Mouse (Mus musculus) liver, postnatal 0 days (tissue): ENCODE results near the gene Mdfi. TPM values are rescaled to one million over a fixed set of nuclear protein-coding genes. Genes with fewer than 3 reads are reported as not detected.

Source experiments
- ATAC-seq: fragments of 200-750 bp; cut with Nextera tagmentation; 2 replicates; pipeline ENCODE4 v1.8.0; 2017; ENCODE audit warnings: mild to moderate bottlenecking, moderate library complexity
- DNase-seq: peaks from one replicate; pipeline ENCODE4 v3.0.0-alpha.2; 2016
- H3K27ac ChIP-seq: fragments of 300-500 bp; sonication (generic); 2 replicates; pipeline ENCODE4 v1.5.1; 2014; ENCODE audit warnings: antibody characterized with exemption, moderate library complexity, mild to moderate bottlenecking, low read depth
- H3K27me3 ChIP-seq: fragments of 300-500 bp; sonication (generic); 2 replicates; pipeline ENCODE4 v1.6.1; 2014; ENCODE audit warnings: low read length, control low read depth, mixed read lengths; ENCODE audit not compliant: insufficient read depth
- H3K36me3 ChIP-seq: fragments of 300-500 bp; sonication (generic); replicated peaks from 2 replicates; pipeline ENCODE4 v1.6.1; 2014; ENCODE audit warnings: mild to moderate bottlenecking, control low read depth, low read length, moderate library complexity, mixed read lengths; ENCODE audit not compliant: insufficient read depth
- H3K4me1 ChIP-seq: fragments of 300-500 bp; sonication (generic); 2 replicates; pipeline ENCODE4 v1.6.1; 2014; ENCODE audit warnings: antibody characterized with exemption, mild to moderate bottlenecking, control low read depth; ENCODE audit not compliant: insufficient read depth
- H3K4me2 ChIP-seq: fragments of 300-500 bp; sonication (generic); 2 replicates; pipeline ENCODE4 v1.6.1; 2014; ENCODE audit warnings: low read depth, mild to moderate bottlenecking, low read length, moderate library complexity, mixed read lengths
- H3K4me3 ChIP-seq: fragments of 300-500 bp; sonication (generic); 2 replicates; pipeline ENCODE4 v1.5.1; 2014; ENCODE audit warnings: low read depth, low read length
- H3K9ac ChIP-seq: fragments of 300-500 bp; sonication (generic); replicated peaks from 2 replicates; pipeline ENCODE4 v1.6.1; 2014; ENCODE audit warnings: mild to moderate bottlenecking, moderate library complexity
- H3K9me3 ChIP-seq: fragments of 300-500 bp; sonication (generic); 2 replicates; pipeline ENCODE4 v1.6.1; 2016; ENCODE audit warnings: mild to moderate bottlenecking, control low read depth, low read length, mixed read lengths
- CTCF ChIP-seq: sonication (generic); IDR thresholded peaks from 2 replicates; pipeline ENCODE4 v1.5.1; 2016; ENCODE audit warnings: antibody characterized with exemption, low read depth
- EP300 ChIP-seq: IDR thresholded peaks from 2 replicates; pipeline ENCODE4 v1.6.1; 2016; ENCODE audit warnings: antibody characterized with exemption, low read depth, mild to moderate bottlenecking
- WGBS: fragments of 180-500 bp; shearing (Covaris S2); extraction: QIAGEN DNeasy Blood & Tissue Kit; methylation state at CpG from one replicate; pipeline ENCODE4 v1.1.7; 2014; ENCODE audit not compliant: insufficient replicate concordance; 5-methylcytosine and 5-hydroxymethylcytosine counted together
- polyA plus RNA-seq: library from polyadenylated mRNA; unstranded; fragments of >200 nt; fragmentation: Nextera tagmentation; extraction: Ambion mirVana; gene quantifications from 2 replicates; pipeline ENCODE4 v1.2.1, GENCODE M21; 2015

Mdfi gene
- polyA plus RNA-seq, 1 experiment from 2014 or later = 0.82 TPM

DNA sequence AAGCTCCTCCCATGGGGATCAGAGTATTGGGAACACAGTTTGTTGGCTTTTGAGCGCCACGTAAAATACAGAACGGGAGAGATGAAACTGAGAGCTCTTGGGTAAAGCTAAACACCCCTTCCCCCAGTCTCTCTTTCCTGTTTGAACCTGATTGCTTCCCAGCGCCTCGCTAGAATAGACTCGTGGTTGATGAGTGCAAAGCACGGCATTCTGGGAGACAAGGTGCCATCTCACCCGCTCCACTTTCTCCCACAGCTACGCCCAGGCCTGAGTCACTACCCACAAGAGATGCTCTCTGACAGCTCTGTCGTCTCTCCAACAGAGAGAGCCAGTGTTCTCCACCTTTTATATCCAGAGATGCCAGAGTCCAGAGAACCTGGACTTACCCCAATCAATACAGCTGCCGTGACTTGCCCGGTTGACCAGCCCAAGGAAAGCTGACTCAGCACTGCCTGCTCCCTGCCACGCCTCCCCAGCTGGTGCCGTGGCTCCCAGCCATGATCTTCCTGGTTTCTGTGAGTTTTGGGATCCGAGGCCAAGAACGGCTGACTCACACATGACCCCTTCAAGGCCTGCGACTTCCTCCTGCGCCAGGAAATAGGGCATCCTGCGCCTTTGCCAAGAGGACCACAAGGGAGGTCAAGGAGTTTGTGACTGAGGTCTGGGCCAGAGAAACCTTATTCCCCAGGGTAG, 7.6 kb upstream of the Mdfi start:
- Histone ChIP-seq H3K27ac (no peak overlapping the region), H3K4me3 (no peak overlapping the region), H3K9ac (no peak overlapping the region), H3K9me3 (no peaks in the 10 kb centered on the region), H3K4me1 (peaks cover 7% of the 10 kb centered on the region; the same call in 1 of the 2 replicates), H3K27me3 (no peaks in the 10 kb centered on the region), H3K36me3 (no peaks in the 10 kb centered on the region), H3K4me2 (no peak overlapping the region)
- 36% methylated on average over 19 of the region's 19 CpGs for WGBS
- ATAC-seq = peak; percentile 53
- DNase-seq = peak; percentile 70
- TF ChIP-seq CTCF (no peak), EP300 (no peak)

DNA sequence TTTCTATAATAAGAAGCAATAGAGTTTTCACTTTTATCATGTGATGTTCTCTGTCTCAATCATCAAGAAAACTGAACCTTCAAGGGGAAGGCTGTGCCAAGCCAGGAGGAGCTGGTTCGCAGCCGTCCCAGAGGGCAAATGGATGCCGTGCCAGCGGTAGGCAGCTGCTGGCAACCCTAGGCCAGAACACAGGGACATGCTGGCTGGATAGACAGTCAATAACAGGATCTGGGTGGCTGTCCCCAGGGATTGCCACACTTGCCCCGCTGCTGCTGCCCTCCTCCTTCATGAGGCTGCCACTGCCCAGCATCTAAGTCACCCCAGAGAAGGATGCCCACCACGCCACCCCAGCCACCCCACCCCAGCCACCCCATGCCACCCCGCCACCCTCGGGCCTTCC, 7.0 kb upstream of the Mdfi start:
- no peaks in the 10 kb centered on the region for H3K27me3 ChIP-seq
- ATAC-seq (no peak), DNase-seq (no peak)
- H3K27ac ChIP-seq = no peak overlapping the region
- H3K9me3 ChIP-seq = no peaks in the 10 kb centered on the region
- TF ChIP-seq CTCF (no peak), EP300 (no peak)
- no peak overlapping the region for H3K9ac ChIP-seq
- 76% methylated on average over 7 of the region's 8 CpGs for WGBS
- no peak overlapping the region for H3K4me2 ChIP-seq
- H3K4me1 ChIP-seq = peaks cover 7% of the 10 kb centered on the region; the same call in 1 of the 2 replicates
- no peak overlapping the region for H3K4me3 ChIP-seq
- H3K36me3 ChIP-seq = no peaks in the 10 kb centered on the region

DNA sequence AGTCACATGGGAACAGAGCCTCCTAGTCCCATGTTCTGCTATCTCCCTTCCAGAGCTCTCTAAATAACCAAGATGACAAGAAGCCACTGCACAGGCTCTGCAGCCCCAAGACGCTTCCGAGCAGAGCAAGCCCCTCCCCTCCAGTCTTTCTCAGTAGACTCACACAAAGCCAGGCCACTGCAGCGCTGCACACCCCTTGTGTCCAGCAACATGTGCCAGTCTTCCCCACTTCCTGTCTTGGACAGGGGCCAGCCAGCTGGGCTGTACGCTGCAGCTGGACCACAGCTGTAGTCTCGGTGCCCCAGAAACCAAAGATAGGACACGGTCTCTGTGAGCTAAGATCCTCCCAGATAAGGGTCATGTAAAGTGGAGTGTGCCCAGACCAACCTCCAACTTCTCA, 3.3 kb upstream of the Mdfi start:
- Histone ChIP-seq H3K4me3 (no peak overlapping the region), H3K4me2 (no peak overlapping the region), H3K4me1 (peaks cover 16% of the 10 kb centered on the region), H3K9ac (no peak overlapping the region), H3K36me3 (no peaks in the 10 kb centered on the region), H3K9me3 (no peaks in the 10 kb centered on the region), H3K27me3 (peaks cover 26% of the 10 kb centered on the region), H3K27ac (no peak overlapping the region)
- ATAC-seq = no peak
- TF ChIP-seq EP300 = no peak
- TF ChIP-seq CTCF = no peak
- DNase-seq = no peak
- WGBS = 28% methylated on average over 6 of the region's 6 CpGs

DNA sequence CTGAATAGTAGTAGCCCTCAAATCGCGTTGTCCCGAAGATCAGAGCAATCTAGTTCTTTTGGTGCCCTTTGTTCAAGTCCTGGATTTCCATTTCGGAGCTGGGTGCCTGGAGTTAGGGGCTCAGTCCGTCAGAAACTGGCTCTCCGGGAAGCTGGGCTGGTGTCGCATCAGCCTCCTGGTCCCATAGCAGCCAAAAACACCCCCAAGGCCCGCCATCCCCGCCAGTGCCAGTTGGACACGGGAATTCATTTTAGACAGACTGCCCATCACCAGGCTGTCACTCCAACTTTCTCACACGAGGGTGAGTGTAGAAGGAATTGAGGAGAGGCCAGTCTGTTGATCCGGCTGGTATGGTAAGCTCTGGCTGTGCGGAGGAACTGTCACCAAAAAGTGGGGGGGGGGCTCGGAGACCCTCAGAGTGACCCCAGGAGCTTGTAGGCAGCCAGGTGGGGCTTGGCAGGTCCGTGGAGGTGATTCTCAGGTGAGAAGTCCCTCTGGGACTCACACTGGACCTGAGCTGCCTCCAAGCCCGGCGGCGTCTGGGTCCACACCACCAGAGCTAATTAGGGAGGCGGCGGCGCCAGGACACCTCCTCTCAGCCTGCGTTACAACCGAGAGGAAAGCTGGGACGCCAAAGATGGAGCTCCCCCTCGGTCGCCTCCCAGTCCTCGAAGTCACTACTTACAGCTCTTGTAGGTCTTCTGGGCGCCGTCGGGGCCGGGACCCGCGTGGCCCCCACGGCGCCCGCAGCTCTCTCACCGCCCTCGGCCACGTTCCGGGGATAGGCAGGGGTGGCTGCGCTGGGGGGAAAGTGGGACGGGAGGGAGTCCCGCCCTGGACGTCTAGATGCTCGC, 636 bp downstream of the Mdfi start:
- 0 out of 2 replicates have a peak overlapping the region, but pooled peaks have one; percentile 8 for H3K27ac ChIP-seq
- no peak for DNase-seq

DNA sequence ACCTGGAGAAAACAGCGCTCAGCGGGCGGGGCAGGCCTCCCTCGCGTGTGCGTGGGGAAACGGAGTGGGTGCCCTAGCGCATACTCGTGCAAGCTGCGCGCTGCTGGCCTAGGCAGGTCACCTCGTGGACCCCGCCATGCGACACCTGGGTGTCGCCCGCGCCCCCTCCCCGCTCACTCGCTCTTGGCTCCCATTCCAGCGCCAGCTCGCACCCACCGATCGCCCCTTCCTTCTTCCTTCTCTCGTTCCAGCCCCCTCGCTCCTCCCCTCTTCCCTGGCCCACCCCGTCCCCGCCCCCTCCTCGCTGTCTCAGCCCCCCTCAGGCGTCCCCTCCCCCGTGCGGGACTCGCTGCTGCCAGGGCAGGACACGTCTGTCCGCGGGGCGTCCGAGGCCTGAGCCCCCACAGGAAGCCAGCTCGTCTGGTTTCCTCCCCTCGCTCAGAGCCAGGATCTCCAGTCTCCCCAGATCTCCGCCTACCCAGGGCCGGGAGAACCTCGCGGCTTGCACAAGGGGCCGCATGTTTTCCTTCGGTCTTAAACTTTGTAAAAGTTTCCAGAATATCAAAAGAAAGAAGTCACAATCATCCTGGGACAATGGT, 1.4 kb downstream of the Mdfi start:
- Histone ChIP-seq H3K27ac (0 out of 2 replicates have a peak overlapping the region, but pooled peaks have one; percentile 8), H3K36me3 (no peaks in the 10 kb centered on the region), H3K27me3 (peaks cover 28% of the 10 kb centered on the region), H3K4me2 (peak overlapping the region; percentile 82), H3K9me3 (no peaks in the 10 kb centered on the region), H3K4me1 (peaks cover 9% of the 10 kb centered on the region), H3K9ac (peak overlapping the region; percentile 58), H3K4me3 (peak overlapping the region; percentile 48)
- peak; percentile 29; the same call in 1 of the 2 replicates for ATAC-seq
- TF ChIP-seq CTCF = no peak
- TF ChIP-seq EP300 = no peak
- DNase-seq = peak; percentile 44
- WGBS = 1% methylated on average over 32 of the region's 45 CpGs

More for the DNA sequence above, 636 bp downstream of the Mdfi start:
- H3K4me3 ChIP-seq = peak overlapping the region; percentile 48
- ATAC-seq = no peak
- peak overlapping the region; percentile 82 for H3K4me2 ChIP-seq
- H3K36me3 ChIP-seq = no peaks in the 10 kb centered on the region
- H3K9ac ChIP-seq = peak overlapping the region; percentile 48
- TF ChIP-seq CTCF (no peak), EP300 (no peak)
- H3K9me3 ChIP-seq = no peaks in the 10 kb centered on the region
- H3K4me1 ChIP-seq = peaks cover 9% of the 10 kb centered on the region
- 3% methylated on average over 41 of the region's 45 CpGs for WGBS
- peaks cover 28% of the 10 kb centered on the region for H3K27me3 ChIP-seq

DNA sequence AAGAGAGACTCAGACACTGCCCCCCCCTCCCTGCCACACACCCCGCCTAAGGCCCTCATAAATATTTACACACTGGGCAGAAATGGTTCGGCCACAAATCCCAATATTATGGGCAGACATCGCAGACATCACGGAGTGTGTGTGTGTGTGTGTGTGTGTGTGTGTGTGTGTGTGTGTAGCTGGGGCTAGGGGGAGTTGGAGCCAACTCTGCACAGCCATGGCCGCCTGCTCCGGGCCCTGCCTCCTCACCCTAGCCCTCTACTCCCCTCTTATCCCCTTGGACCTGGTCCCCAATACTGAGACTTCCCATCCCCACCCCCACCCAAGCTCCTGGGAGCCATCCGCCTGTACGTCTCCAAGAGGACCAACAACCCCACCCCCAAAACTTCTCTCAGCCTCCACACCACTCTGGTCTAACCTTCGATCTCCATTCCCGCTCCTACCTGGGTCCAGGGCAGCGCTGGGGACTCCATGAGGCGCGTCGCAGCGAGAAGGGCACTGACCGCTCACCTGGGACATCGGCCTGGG, 1.9 kb downstream of the Mdfi start:
- TF ChIP-seq EP300 = no peak
- no peak for TF ChIP-seq CTCF
- Histone ChIP-seq H3K9ac (peak overlapping the region; percentile 58), H3K36me3 (no peaks in the 10 kb centered on the region), H3K27ac (no peak overlapping the region), H3K4me2 (peak overlapping the region; percentile 82), H3K4me1 (peaks cover 9% of the 10 kb centered on the region), H3K4me3 (peak overlapping the region; percentile 48), H3K27me3 (peaks cover 28% of the 10 kb centered on the region), H3K9me3 (no peaks in the 10 kb centered on the region)
- ATAC-seq (peak; percentile 49; the same call in 1 of the 2 replicates), DNase-seq (peak; percentile 36)
- WGBS = 5% methylated on average over 16 of the region's 17 CpGs
